Mouse (Mus musculus) heart, adult 18-20 months (tissue): ENCODE results near the gene Mgll. TPM values are rescaled to one million over a fixed set of nuclear protein-coding genes. Genes with fewer than 3 reads are reported as not detected.

ENCODE experiments used
- DNase-seq, 2 experiments: peaks; one replicate each; pipeline ENCODE4 v3.0.0; 2021 to 2022; ENCODE audit warnings: mixed read lengths in 1 of 2
- total RNA-seq, 2 experiments: library from RNA; stranded (reverse); gene quantifications; 2 replicates each; pipeline ENCODE4 v1.2.3; 2021

Gene Mgll
- total RNA-seq, 2 experiments from 2014 or later: 92.7 to 96.6 TPM

- DNase-seq: no peak
These were observed 78.8 kb downstream of the Mgll start for GRCm38 (mm10) chr6:88803051-88803450.

- DNase-seq: peak; percentile 47 to 59
These were observed 79.9 kb downstream of the Mgll start for GRCm38 (mm10) chr6:88803957-88804695.

GRCm38 (mm10) chr6:88804966-88805577 lies 80.9 kb downstream of the Mgll start:
- DNase-seq: no peak

GRCm38 (mm10) chr6:88809091-88810037 lies 85.2 kb downstream of the Mgll start:
- no peak for DNase-seq

GRCm38 (mm10) chr6:88810291-88810690 lies 86.1 kb downstream of the Mgll start:
- DNase-seq: no peak

- no peak for DNase-seq
These were observed 87.2 kb downstream of the Mgll start for GRCm38 (mm10) chr6:88811396-88811795.

- DNase-seq: no peak
These were observed 87.7 kb downstream of the Mgll start for GRCm38 (mm10) chr6:88811880-88812400.

GRCm38 (mm10) chr6:88812886-88813285 lies 88.7 kb downstream of the Mgll start:
- peak; percentile 50 to 76 for DNase-seq

- no peak for DNase-seq
These were observed 89.6 kb downstream of the Mgll start for GRCm38 (mm10) chr6:88813832-88814231.

GRCm38 (mm10) chr6:88815036-88815435 lies 90.8 kb downstream of the Mgll start:
- DNase-seq: no peak

GRCm38 (mm10) chr6:88815489-88815888 lies 91.3 kb downstream of the Mgll start:
- no peak for DNase-seq

GRCm38 (mm10) chr6:88816913-88817312 lies 92.7 kb downstream of the Mgll start:
- no peak for DNase-seq

- peak in 1 of 2 experiments; percentile 53 for DNase-seq
These were observed 96.6 kb downstream of the Mgll start for GRCm38 (mm10) chr6:88820853-88821252.

GRCm38 (mm10) chr6:88821294-88821693 lies 97.1 kb downstream of the Mgll start:
- no peak for DNase-seq

- DNase-seq: peak; percentile 85 to 90
These were observed 97.7 kb downstream of the Mgll start for GRCm38 (mm10) chr6:88821901-88822300.

- DNase-seq: no peak
These were observed 100.0 kb downstream of the Mgll start for GRCm38 (mm10) chr6:88824183-88824582.

GRCm38 (mm10) chr6:88826088-88826487 lies 101.9 kb downstream of the Mgll start:
- no peak for DNase-seq

- peak; percentile 69 to 71 for DNase-seq
These were observed 102.3 kb downstream of the Mgll start for GRCm38 (mm10) chr6:88826545-88826944.

GRCm38 (mm10) chr6:88826965-88827364 lies 102.8 kb downstream of the Mgll start:
- DNase-seq: no peak

GRCm38 (mm10) chr6:88827395-88828205 lies 103.4 kb downstream of the Mgll start:
- DNase-seq: no peak

- DNase-seq: no peak
These were observed 104.2 kb downstream of the Mgll start for GRCm38 (mm10) chr6:88828206-88829009.
